Mouse (Mus musculus): ENCODE measurements around the gene Lrrc4.

DNA sequence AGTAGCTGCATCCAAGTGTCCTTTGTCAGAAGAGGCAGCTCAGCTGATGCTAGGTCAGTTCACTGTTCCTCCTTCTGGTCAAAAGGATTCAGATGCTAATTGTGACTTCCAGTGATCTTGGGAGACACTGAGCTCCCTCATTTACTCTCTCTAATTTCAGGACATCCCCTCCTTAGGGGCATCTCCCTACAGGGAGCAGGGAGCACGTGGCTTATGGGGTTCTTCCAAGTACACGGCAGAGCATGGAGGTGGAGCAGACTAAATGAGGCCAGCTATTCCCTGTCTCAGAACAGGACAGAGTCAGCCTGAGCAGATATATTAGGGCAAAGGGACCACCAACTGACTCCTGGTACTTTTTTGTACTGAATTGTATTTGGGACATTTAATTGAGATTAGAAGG, 28.9 kb upstream of the Lrrc4 start:
- no peak for TF ChIP-seq CTCF (IDR thresholded peaks at IDR 0.05; ENCODE audit: insufficient read depth, low read length)
- no peak for TF ChIP-seq POLR2A (IDR thresholded peaks at IDR 0.05; ENCODE audit: borderline replicate concordance, extremely low read depth, low read depth, low read length)
